Mouse (Mus musculus): ENCODE results near the gene 5430403G16Rik. TPM values are rescaled to one million over a fixed set of nuclear protein-coding genes. Genes with fewer than 3 reads are reported as not detected.
"Not testable (repeated sequence)": the region's sequence is repeated elsewhere in the genome, so short reads cannot be mapped to it uniquely, and the experiment has no call there.

Gene 5430403G16Rik
- polyA plus RNA-seq (2012; ENCODE audit: insufficient read depth, insufficient read length, low replicate concordance, missing spikeins): not detected in 2 replicates

DNA sequence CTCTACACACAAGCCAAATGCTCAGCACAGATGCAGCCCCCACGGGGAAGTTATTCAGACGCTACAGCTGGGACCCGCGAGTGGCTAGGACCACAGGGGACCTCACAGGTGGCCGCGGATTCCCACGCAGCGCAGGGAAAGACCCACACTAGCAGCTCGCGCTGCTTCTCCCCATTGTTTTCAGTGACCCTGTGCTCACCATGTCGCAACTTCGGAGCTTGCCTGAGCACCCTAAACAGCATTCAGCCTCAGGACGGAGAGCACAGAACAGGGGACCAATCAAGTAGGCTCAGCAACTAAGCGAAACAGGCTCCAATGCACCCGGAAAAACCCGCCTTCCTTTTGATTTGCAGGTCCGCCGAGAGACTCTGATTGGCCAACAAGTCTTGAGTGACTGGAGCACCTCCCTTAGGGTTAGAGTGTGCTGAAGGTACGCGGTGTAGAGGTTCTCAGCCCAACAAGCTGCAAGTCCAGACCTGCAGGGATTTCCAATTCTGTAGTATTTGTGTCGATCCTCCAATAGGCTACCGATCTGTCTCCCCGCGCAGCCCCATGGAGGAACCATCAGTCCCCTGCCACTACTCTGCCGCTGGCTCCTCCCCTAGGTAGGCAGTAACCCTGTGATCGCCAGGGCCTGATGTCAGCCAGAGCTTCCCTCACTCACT, at the start of gene 5430403G16Rik:
Gene 5430403G16Rik (minus strand): TSS at position 505 of the 665 bp plus-strand sequence.
- H3K4me3 ChIP-seq (ENCODE audit: insufficient read depth, low read depth, low read length): peak within 1 kb of the TSS; percentile 89
- H3K27ac ChIP-seq (ENCODE audit: insufficient read depth, low read depth, low read length): peak within 1 kb of the TSS; percentile 42; the same call in 1 of the 2 replicates
- under 1% methylated on average over 26 of the region's 26 CpGs for WGBS
- peak; percentile 31; the same call in 1 of the 2 replicates for TF ChIP-seq POLR2A (IDR thresholded peaks at IDR 0.05; ENCODE audit: insufficient read depth, low read depth, low read length)
- not testable (repeated sequence) for H3K4me1 ChIP-seq (ENCODE audit: control insufficient read depth, insufficient read depth, low read length)

DNA sequence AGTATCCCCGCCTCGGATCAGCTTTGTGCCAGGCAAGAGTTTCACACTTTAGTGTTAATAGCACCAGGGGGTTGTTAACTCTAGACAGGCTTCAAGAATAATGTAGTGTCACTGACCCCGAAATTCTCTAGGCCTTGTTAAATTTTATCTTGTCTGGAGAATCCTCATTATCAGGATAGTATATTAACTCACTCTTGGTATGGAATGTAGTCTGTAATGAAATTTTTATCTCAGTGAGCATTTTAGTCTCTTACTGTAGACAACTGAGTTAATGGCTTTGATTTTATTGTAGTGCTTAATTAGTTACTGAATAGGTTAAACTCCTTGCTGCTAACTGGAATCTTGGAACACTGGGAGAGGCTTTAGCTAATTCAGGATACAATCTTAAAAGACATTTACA, 26.5 kb upstream of the 5430403G16Rik start:
- 77% methylated on average over 3 of the region's 3 CpGs for WGBS
- H3K4me3 ChIP-seq (ENCODE audit: insufficient read depth, low read depth, low read length); H3K27ac ChIP-seq (ENCODE audit: insufficient read depth, low read depth, low read length); H3K4me1 ChIP-seq (ENCODE audit: control insufficient read depth, insufficient read depth, low read length): not testable (repeated sequence)

DNA sequence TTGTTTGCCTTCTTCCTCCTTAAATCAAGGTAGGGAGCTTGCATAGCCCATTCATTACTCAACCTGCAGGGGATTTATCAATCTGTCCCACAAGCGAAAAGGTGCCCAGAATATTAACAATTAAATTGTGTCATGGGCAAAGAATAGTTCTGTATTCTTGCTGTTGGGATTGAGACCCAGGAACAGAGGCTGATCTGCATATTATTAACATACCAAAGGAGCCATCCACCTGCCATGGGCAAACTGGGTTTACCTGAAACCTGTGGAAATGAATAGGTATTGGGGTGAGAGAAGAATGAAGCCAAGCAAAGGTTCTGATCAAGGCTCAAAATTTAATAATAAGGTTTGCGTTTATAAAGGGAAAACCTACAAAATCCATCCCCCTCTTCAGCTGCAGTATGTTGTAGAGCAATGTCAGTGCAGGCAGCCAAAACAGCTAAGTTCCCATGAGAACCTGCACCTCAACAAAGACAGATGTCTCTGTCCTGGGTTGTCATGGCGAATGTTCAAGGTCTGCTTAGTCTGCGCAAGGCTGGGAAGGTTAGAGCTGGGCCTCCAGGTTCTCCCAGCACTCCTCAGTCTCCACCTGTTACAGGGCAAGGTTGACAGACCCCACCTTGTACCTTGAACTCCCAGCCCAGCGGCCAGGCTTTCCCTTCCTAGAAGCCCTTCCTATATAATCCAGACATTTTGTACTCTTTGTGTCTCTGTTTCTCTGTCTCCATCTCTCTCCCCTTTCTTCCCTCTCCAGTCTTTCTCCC, 544 bp upstream of the 5430403G16Rik start:
- Histone ChIP-seq H3K4me3 (ENCODE audit: insufficient read depth, low read depth, low read length) (peak overlapping the region; percentile 89), H3K27ac (ENCODE audit: insufficient read depth, low read depth, low read length) (peak overlapping the region; percentile 42; the same call in 1 of the 2 replicates)
- WGBS: 64% methylated on average over 5 of the region's 5 CpGs
- H3K4me1 ChIP-seq (ENCODE audit: control insufficient read depth, insufficient read depth, low read length): not testable (repeated sequence)

DNA sequence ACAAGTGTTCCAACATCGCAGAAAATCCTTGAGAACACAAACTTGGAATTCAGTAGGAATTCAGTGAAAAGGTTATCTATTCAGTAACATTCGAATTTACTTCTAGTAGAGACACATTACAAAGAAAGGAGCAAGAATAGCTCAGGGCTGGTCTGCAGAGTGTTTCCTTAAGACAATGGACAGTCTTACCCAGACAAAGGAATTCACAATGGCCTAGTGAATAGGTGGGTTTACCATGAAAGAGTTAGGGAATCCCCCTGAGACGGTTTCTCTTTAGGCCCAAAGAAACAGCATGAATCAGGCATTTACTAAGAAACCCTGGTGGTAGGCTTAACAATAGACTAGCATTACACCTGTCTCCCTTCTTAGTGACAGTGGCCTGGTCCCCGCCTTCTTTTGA, 7.9 kb downstream of the 5430403G16Rik start:
- H3K4me1 ChIP-seq (ENCODE audit: control insufficient read depth, insufficient read depth, low read length): no peaks in the 10 kb centered on the region
- WGBS: 73% methylated on average over 4 of the region's 4 CpGs
- no peak overlapping the region for H3K4me3 ChIP-seq (ENCODE audit: insufficient read depth, low read depth, low read length)
- TF ChIP-seq POLR2A (IDR thresholded peaks at IDR 0.05; ENCODE audit: insufficient read depth, low read depth, low read length) (no peak), CTCF (IDR thresholded peaks at IDR 0.05; ENCODE audit: insufficient read depth, low read depth, low read length) (no peak)
- no peak overlapping the region for H3K27ac ChIP-seq (ENCODE audit: insufficient read depth, low read depth, low read length)

Other genes with a start within 250 kb of the 5430403G16Rik start
- gene Crlf2, start 132.0 kb downstream of the 5430403G16Rik start, polyA plus RNA-seq (2012; ENCODE audit: insufficient read depth, insufficient read length, low replicate concordance, missing spikeins): not detected in 2 replicates
- not detected in 2 replicates for gene 4930522L14Rik, start 60.8 kb upstream of the 5430403G16Rik start, polyA plus RNA-seq (2012; ENCODE audit: insufficient read depth, insufficient read length, low replicate concordance, missing spikeins)
- not detected in 2 replicates for gene Gm15446, start 232.4 kb upstream of the 5430403G16Rik start, polyA plus RNA-seq (2012; ENCODE audit: insufficient read depth, insufficient read length, low replicate concordance, missing spikeins)

All from olfactory bulb, adult 2 months (tissue).